Mouse (Mus musculus) stomach, postnatal 0 days (tissue): ENCODE results near the gene Immp2l. TPM values are rescaled to one million over a fixed set of nuclear protein-coding genes. Genes with fewer than 3 reads are reported as not detected.

Experiments used
- ATAC-seq: fragments of 200-750 bp; cut with Nextera tagmentation; 2 replicates; pipeline ENCODE4 v1.8.0; 2017; ENCODE audit not compliant: low FRiP score, low TSS enrichment
- DNase-seq: peaks from one replicate; pipeline ENCODE4 v3.0.0-alpha.2; 2016; ENCODE audit warnings: low spot score
- H3K27ac ChIP-seq: fragments of 300-500 bp; sonication (generic); replicated peaks from 2 replicates; pipeline ENCODE4 v1.5.1; 2014; ENCODE audit warnings: mild to moderate bottlenecking, control low read depth
- H3K27me3 ChIP-seq: fragments of 300-500 bp; sonication (generic); 2 replicates; pipeline ENCODE4 v1.6.1; 2014; ENCODE audit warnings: low read length; ENCODE audit not compliant: control insufficient read depth, insufficient read depth
- H3K36me3 ChIP-seq: fragments of 300-500 bp; sonication (generic); 2 replicates; pipeline ENCODE4 v1.6.1; 2014; ENCODE audit warnings: low read length, mixed read lengths; ENCODE audit not compliant: control insufficient read depth, insufficient read depth
- H3K4me1 ChIP-seq: fragments of 300-500 bp; sonication (generic); replicated peaks from 2 replicates; pipeline ENCODE4 v1.6.1; 2014; ENCODE audit warnings: antibody characterized with exemption; ENCODE audit not compliant: control insufficient read depth, insufficient read depth
- H3K4me2 ChIP-seq: fragments of 300-500 bp; sonication (generic); replicated peaks from 2 replicates; pipeline ENCODE4 v1.6.1; 2014; ENCODE audit warnings: low read depth, mild to moderate bottlenecking, control low read depth, moderate library complexity
- H3K4me3 ChIP-seq: fragments of 300-500 bp; sonication (generic); 2 replicates; pipeline ENCODE4 v1.5.1; 2014; ENCODE audit warnings: low read depth, low read length, control low read depth
- H3K9ac ChIP-seq: fragments of 300-500 bp; sonication (generic); 2 replicates; pipeline ENCODE4 v1.6.1; 2014; ENCODE audit warnings: mild to moderate bottlenecking, low read length, control low read depth, mixed read lengths
- H3K9me3 ChIP-seq: fragments of 300-500 bp; sonication (generic); 2 replicates; pipeline ENCODE4 v1.6.1; 2016; ENCODE audit warnings: low read length; ENCODE audit not compliant: control insufficient read depth
- CTCF ChIP-seq: IDR thresholded peaks from 2 replicates; pipeline ENCODE4 v1.5.1; 2016; ENCODE audit warnings: antibody characterized with exemption, low read depth, mild to moderate bottlenecking, moderate library complexity
- EP300 ChIP-seq: optimal IDR thresholded peaks from 2 replicates; pipeline ENCODE3; 2016; ENCODE audit warnings: antibody characterized with exemption
- WGBS: fragments of 180-500 bp; shearing (Covaris S2); extraction: QIAGEN DNeasy Blood & Tissue Kit; methylation state at CpG from one replicate; pipeline ENCODE4 v1.1.7; 2014; 5-methylcytosine and 5-hydroxymethylcytosine counted together
- polyA plus RNA-seq: library from polyadenylated mRNA; unstranded; fragments of >200 nt; fragmentation: Nextera tagmentation; extraction: Ambion mirVana; gene quantifications from 2 replicates; pipeline ENCODE4 v1.2.1, GENCODE M21; 2015

Gene Immp2l
- polyA plus RNA-seq, 1 experiment from 2014 or later, result 15.0 TPM

DNA sequence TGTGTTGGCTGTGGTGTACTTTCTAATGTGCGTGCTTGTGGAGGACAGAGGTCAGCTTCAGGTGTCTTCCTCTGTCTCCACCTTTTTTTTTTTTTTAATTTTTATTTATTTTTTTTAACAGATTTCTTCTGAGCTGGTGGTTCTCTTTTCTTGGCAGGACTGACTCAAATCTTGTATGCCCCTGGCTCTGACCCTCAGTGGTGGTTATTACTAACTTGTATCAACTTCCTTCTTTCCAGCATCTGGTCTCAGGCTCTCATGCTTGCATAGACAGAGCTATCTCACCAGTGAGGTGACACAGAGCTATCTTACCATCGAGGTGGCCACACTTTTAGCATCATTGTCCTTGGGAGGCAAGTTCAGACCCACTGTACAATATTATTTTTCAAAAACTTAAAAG lies 17.8 kb downstream of the Immp2l start:
- Histone ChIP-seq H3K9me3 (no peaks in the 10 kb centered on the region), H3K27ac (no peak overlapping the region)
- WGBS, result 82% methylated on average over 2 of the region's 2 CpGs

DNA sequence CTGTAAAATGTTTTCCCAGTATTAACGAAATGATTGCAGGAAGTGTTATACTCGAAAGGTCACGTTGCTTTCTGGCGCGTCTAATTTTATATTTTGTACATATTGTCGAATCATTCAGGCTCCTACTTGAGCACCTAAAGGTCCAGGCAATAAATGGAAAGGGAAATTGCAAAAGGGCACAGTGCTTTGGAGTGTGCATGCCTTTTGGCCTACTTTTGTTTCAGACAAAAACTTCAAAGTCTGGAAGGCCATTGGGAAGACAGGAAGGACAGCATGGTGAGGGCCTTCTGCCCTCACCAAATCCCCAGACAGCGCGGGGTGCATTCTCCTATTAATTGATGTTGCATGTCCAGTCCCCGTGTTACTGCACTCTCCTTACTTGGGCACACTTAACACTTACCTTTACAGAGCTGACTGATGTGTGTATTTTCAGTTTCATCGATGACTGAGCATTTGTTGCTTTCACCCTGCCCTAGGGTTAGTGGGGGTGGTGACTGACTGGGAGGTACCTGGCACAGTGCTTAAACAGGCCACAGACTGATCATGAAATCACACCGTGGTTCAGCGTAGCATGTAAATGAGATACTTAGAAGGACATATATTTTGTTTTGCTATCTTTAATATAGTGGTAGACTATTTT lies 20.7 kb downstream of the Immp2l start:
- Histone ChIP-seq H3K36me3 (no peaks in the 10 kb centered on the region), H3K9me3 (no peaks in the 10 kb centered on the region), H3K4me2 (no peak overlapping the region), H3K27ac (no peak overlapping the region), H3K27me3 (no peaks in the 10 kb centered on the region), H3K9ac (no peak overlapping the region), H3K4me3 (no peak overlapping the region), H3K4me1 (no peaks in the 10 kb centered on the region)
- DNase-seq (no peak), ATAC-seq (no peak)
- no peak for TF ChIP-seq CTCF
- no peak for TF ChIP-seq EP300
- 84% methylated on average over 12 of the region's 12 CpGs for WGBS

More for the DNA sequence above, 17.8 kb downstream of the Immp2l start:
- Histone ChIP-seq H3K4me3 (no peak overlapping the region), H3K4me2 (no peak overlapping the region), H3K36me3 (no peaks in the 10 kb centered on the region), H3K4me1 (no peaks in the 10 kb centered on the region), H3K9ac (no peak overlapping the region), H3K27me3 (no peaks in the 10 kb centered on the region)
- DNase-seq (no peak), ATAC-seq (no peak)
- TF ChIP-seq CTCF, result no peak
- no peak for TF ChIP-seq EP300

DNA sequence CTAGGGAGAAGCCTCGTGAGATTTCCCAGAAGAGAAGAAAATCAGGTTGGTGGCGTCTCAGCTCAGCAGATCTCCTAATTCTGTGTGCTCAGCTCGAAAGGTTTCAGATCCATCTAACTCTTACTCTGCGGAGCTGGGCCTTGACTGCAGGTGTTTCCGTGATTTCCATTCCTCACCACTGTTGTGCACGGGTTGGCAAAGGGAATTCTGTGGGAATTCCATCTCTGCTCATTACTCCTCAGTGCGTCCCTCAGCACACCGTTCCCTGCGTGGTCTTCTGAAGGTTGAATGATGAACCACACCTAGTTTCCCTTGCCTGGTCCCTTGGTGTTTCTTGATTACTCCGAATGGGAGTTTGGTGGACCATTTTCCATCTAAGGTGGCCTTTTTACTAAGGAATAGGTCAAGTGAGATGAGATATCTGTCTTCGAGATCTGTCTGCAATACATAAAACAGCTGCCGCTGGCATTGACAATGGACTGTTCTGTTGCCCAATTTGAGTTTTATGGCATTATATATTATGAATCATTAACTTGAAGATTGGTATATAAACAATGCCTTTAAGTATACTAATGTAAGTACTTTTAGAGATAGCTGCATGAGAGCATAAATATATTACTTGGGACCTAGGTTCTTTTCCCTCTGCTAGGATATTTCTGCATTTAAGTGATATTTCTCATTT lies 23.3 kb downstream of the Immp2l start:
- Histone ChIP-seq H3K4me3 (no peak overlapping the region), H3K27me3 (no peaks in the 10 kb centered on the region), H3K36me3 (no peaks in the 10 kb centered on the region), H3K9ac (no peak overlapping the region), H3K9me3 (no peaks in the 10 kb centered on the region), H3K4me1 (no peaks in the 10 kb centered on the region), H3K4me2 (no peak overlapping the region), H3K27ac (no peak overlapping the region)
- TF ChIP-seq EP300, result no peak
- no peak for TF ChIP-seq CTCF
- ATAC-seq (no peak), DNase-seq (no peak)
- 85% methylated on average over 12 of the region's 12 CpGs for WGBS

DNA sequence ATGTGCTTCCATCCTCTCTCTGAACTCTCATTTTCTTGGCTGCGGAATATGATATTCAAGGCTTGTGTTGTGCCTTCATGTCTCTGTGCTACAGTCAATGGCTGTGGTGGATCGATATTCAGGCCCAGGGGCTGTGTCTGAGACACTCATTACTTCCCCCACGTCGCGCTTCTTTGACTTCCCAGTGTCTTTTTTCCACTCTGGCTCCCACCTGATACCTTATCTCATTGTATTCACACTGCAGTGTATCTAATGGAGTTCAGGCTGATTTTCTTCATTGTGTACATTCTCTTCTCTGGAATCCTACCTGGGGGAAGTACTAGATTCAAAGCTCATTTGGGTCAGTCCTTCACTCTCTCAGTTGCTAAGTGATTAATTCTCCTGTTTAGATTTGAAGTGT lies 27.1 kb downstream of the Immp2l start:
- H3K4me3 ChIP-seq, result no peak overlapping the region
- WGBS, result 65% methylated on average over 5 of the region's 5 CpGs
- no peaks in the 10 kb centered on the region for H3K36me3 ChIP-seq
- TF ChIP-seq EP300 (no peak), CTCF (no peak)
- no peak overlapping the region for H3K4me2 ChIP-seq
- H3K4me1 ChIP-seq, result no peaks in the 10 kb centered on the region
- H3K27ac ChIP-seq, result no peak overlapping the region
- ATAC-seq (no peak), DNase-seq (no peak)
- no peak overlapping the region for H3K9ac ChIP-seq
- no peaks in the 10 kb centered on the region for H3K9me3 ChIP-seq
- H3K27me3 ChIP-seq, result no peaks in the 10 kb centered on the region

DNA sequence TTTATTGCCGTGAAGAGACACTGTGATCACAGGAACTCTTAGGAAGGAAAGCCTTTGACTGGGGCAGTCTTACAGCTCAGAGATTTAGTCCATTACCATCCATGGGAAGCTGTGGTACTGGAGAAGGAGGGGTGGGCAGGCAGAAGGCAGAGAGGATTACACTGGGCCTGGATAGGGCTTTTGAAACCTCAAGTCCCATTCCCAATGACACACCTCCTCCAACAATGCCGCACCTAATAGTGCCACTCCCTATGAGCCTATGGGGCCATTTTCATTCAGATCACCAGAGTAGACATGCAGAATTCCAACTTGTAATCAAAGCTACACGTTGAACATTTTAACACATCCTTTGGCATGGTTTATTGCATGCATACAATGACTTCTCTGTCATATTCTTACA lies 29.0 kb downstream of the Immp2l start:
- no peaks in the 10 kb centered on the region for H3K36me3 ChIP-seq
- H3K4me3 ChIP-seq, result no peak overlapping the region
- H3K4me1 ChIP-seq, result no peaks in the 10 kb centered on the region
- WGBS, result 74% methylated on average over 3 of the region's 3 CpGs
- no peaks in the 10 kb centered on the region for H3K27me3 ChIP-seq
- no peak overlapping the region for H3K9ac ChIP-seq
- no peak for DNase-seq
- TF ChIP-seq EP300, result no peak
- no peak for TF ChIP-seq CTCF
- no peak overlapping the region for H3K4me2 ChIP-seq
- ATAC-seq, result no peak
- H3K27ac ChIP-seq, result no peak overlapping the region
- H3K9me3 ChIP-seq, result no peaks in the 10 kb centered on the region
